Mouse (Mus musculus) embryonic facial prominence, embryonic 13.5 days (tissue): ENCODE measurements around the gene Kif20b. TPM values are rescaled to one million over a fixed set of nuclear protein-coding genes. Genes with fewer than 3 reads are reported as not detected.

Experiments used
- ATAC-seq: fragments of 200-750 bp; cut with Nextera tagmentation; 2 replicates; pipeline ENCODE4 v1.8.0; 2017; ENCODE audit warnings: low read depth; ENCODE audit not compliant: insufficient number of reproducible peaks, insufficient read depth, low FRiP score, low TSS enrichment
- H3K27ac ChIP-seq: fragments of 300-500 bp; sonication (generic); 2 replicates; pipeline ENCODE4 v1.5.1; 2015; ENCODE audit warnings: moderate library complexity, mild to moderate bottlenecking, inconsistent platforms
- H3K27me3 ChIP-seq: fragments of 300-500 bp; sonication (generic); 2 replicates; pipeline ENCODE4 v1.6.1; 2015; ENCODE audit warnings: mild to moderate bottlenecking, inconsistent platforms
- H3K36me3 ChIP-seq: fragments of 300-500 bp; sonication (generic); 2 replicates; pipeline ENCODE4 v1.6.1; 2015; ENCODE audit warnings: mild to moderate bottlenecking, inconsistent platforms
- H3K4me1 ChIP-seq: fragments of 300-500 bp; sonication (generic); 2 replicates; pipeline ENCODE4 v1.6.1; 2015; ENCODE audit warnings: inconsistent platforms
- H3K4me2 ChIP-seq: fragments of 300-500 bp; sonication (generic); 2 replicates; pipeline ENCODE4 v1.6.1; 2015; ENCODE audit warnings: moderate library complexity, mild to moderate bottlenecking, inconsistent platforms
- H3K4me3 ChIP-seq: fragments of 300-500 bp; sonication (generic); 2 replicates; pipeline ENCODE4 v1.5.1; 2015; ENCODE audit warnings: mild to moderate bottlenecking, inconsistent platforms
- H3K9ac ChIP-seq: fragments of 300-500 bp; sonication (generic); 2 replicates; pipeline ENCODE4 v1.6.1; 2015; ENCODE audit warnings: mild to moderate bottlenecking, inconsistent platforms
- H3K9me3 ChIP-seq: fragments of 300-500 bp; sonication (generic); 2 replicates; pipeline ENCODE4 v1.6.1; 2016; ENCODE audit warnings: inconsistent platforms
- WGBS: fragments of 180-500 bp; shearing (Covaris S2); methylation state at CpG from one replicate; pipeline ENCODE4 v1.1.7; 2015; ENCODE audit warnings: mixed read lengths; 5-methylcytosine and 5-hydroxymethylcytosine counted together
- polyA plus RNA-seq: library from polyadenylated mRNA; unstranded; fragments of >200 nt; fragmentation: Nextera tagmentation; extraction: Ambion mirVana; gene quantifications from 2 replicates; pipeline ENCODE4 v1.2.1, GENCODE M21; 2015

The Kif20b gene
- 72.5 and 78.7 TPM in 2 replicates for polyA plus RNA-seq

- peak within 1 kb of the TSS; percentile 76 for H3K27ac ChIP-seq
- H3K27me3 ChIP-seq: no peaks in the 10 kb centered on the region
- H3K4me3 ChIP-seq: peak within 1 kb of the TSS; percentile 83
- under 1% methylated on average over 57 of the region's 57 CpGs for WGBS
- peaks cover 16% of the 10 kb centered on the region; the same call in 1 of the 2 replicates for H3K36me3 ChIP-seq
- no peaks in the 10 kb centered on the region for H3K9me3 ChIP-seq
- H3K4me2 ChIP-seq: peak within 1 kb of the TSS; percentile 67
- peak within 1 kb of the TSS; percentile 79 for H3K9ac ChIP-seq
- ATAC-seq: peak; percentile 86
- no peaks in the 10 kb centered on the region for H3K4me1 ChIP-seq
Observed at GRCm38 (mm10) chr19:34921652-34922602, at the start of gene Kif20b. Kif20b (plus strand) TSS chr19:34922361.

GRCm38 (mm10) chr19:34876676-34877075, 45.5 kb upstream of the Kif20b start:
- Histone ChIP-seq H3K4me2 (0 out of 2 replicates have a peak overlapping the region, but pooled peaks have one; percentile 69), H3K9me3 (no peaks in the 10 kb centered on the region), H3K27me3 (no peaks in the 10 kb centered on the region), H3K36me3 (no peaks in the 10 kb centered on the region), H3K4me1 (peaks cover 13% of the 10 kb centered on the region), H3K4me3 (no peak overlapping the region), H3K9ac (no peak overlapping the region), H3K27ac (no peak overlapping the region)
- WGBS: 86% methylated on average over 7 of the region's 7 CpGs
- no peak for ATAC-seq

DNA sequence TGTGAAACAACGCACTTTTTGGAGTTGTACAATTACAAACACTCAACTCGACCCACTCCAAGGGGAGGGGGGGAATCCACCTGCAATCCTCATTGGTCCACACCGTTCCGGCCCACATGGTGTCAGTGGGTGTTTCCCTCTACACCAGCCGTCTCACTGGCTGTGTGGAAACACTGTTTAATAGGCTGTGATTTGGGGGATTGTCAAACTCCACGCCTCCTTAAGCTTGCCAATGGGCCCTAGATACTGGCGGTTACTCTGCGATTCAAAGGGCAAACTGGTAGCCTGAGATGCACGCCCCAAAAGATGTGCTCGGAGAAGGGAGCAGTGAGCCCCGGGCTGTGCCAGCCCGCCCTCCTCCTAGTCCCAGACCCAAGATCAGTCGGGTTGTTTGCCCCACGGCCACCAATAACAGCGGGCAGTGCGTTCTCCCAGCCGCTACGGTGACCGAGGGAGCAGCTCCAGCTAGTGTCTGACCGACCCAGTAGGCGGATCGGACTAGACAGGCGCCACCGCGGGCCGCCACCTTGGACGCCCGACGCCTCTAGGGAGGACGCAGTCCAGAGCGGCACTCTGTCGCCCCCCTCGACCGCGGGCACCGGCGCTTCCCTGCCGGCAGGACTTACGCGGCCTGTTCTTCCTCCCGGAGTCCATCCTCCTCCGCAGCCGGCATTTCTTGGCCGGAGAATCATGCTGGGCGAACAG, 44.1 kb upstream of the Kif20b start:
- Histone ChIP-seq H3K4me3 (peak overlapping the region; percentile 89), H3K9ac (peak overlapping the region; percentile 97), H3K4me2 (peak overlapping the region; percentile 69), H3K36me3 (no peaks in the 10 kb centered on the region), H3K9me3 (no peaks in the 10 kb centered on the region), H3K27me3 (no peaks in the 10 kb centered on the region), H3K27ac (peak overlapping the region; percentile 98), H3K4me1 (peaks cover 13% of the 10 kb centered on the region)
- WGBS: under 1% methylated on average over 39 of the region's 45 CpGs
- ATAC-seq: peak; percentile 97

DNA sequence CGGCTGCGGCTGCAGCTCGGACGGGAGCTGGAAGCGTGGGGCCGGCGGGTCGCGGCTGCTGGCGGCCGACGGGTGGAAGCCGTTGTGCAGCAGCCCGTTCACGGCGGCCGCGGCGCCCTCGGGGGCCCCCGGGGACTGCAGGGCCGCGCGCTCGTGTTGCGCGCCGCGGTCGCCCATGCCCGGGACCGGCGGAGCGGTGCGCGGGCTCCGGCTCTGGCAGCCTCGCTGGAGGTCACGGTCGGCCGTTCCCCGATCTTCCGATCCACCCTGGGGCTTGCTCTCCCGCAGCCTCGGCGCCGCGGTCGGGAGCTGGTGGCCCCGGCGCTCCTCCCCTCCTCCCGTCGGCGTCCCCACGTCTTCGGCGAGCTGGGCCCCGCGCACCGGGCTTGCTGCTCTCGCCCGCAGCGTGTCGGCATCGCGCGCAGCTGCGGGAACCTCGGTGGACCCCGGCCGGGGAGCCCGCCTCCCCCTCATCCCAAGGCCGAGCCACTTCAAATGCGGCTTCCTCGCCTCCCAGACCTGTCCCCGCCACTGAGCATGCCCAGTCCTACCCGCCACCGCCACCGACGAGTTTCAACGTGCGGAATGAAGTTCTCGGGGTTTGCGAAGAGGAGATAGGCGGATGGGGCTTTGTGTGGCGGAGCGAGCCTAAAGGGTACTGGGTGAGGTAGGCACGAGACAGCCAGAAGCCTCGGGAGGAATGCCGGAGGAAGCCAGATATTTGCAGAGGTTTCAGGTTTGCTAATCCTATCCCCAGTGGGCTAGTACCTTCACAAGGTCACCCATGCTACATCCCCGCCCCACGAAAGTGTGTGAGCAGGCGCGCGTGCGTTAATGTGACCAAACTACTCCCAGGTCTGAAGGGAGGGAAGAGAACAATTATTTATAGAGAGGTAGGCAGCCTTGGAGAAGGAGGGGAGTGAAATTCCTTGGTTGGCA, 43.3 kb upstream of the Kif20b start, which contains the start of gene Pank1:
TSS of gene Pank1 (minus strand) at position 853 of the 939 bp plus-strand sequence.
- Histone ChIP-seq H3K9me3 (no peaks in the 10 kb centered on the region), H3K36me3 (no peaks in the 10 kb centered on the region), H3K27ac (peak within 1 kb of the TSS; percentile 98), H3K9ac (peak within 1 kb of the TSS; percentile 97), H3K4me1 (peaks cover 13% of the 10 kb centered on the region), H3K27me3 (no peaks in the 10 kb centered on the region), H3K4me3 (peak within 1 kb of the TSS; percentile 89), H3K4me2 (peak within 1 kb of the TSS; percentile 69)
- ATAC-seq: peak; percentile 48
- under 1% methylated on average over 94 of the region's 96 CpGs for WGBS

- Histone ChIP-seq H3K36me3 (no peaks in the 10 kb centered on the region), H3K4me1 (peaks cover 13% of the 10 kb centered on the region), H3K9ac (peak overlapping the region; percentile 97), H3K4me3 (peak overlapping the region; percentile 89), H3K27me3 (no peaks in the 10 kb centered on the region), H3K27ac (peak overlapping the region; percentile 98), H3K4me2 (peak overlapping the region; percentile 69), H3K9me3 (no peaks in the 10 kb centered on the region)
- 24% methylated on average over 6 of the region's 6 CpGs for WGBS
- ATAC-seq: no peak
Observed at GRCm38 (mm10) chr19:34879624-34880023, 42.5 kb upstream of the Kif20b start.

DNA sequence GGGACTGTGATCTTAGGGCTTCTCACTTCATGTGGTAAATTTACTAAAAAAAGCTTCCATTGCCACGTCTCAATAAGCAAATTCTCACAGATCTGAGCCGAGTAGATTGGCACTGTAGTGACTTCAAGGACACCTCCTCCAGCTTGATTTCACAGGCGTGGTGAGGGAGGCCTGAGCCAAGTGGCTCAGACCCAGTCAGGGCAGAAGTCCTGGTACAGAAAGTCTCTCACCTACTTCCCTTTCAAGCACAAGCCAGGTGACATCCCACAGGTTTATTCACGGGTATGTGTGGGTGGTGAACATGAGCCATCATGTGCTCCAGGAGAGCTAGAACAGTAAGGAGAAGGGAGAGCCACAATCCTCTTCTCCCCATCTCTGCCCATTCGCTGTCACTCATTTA, 41.0 kb upstream of the Kif20b start:
- WGBS: 85% methylated on average over 5 of the region's 5 CpGs

GRCm38 (mm10) chr19:34882443-34882842, 39.7 kb upstream of the Kif20b start:
- Histone ChIP-seq H3K36me3 (no peaks in the 10 kb centered on the region), H3K4me2 (no peak overlapping the region), H3K27ac (no peak overlapping the region), H3K4me1 (peaks cover 10% of the 10 kb centered on the region), H3K9ac (no peak overlapping the region), H3K27me3 (no peaks in the 10 kb centered on the region), H3K9me3 (no peaks in the 10 kb centered on the region), H3K4me3 (no peak overlapping the region)
- WGBS: 81% methylated on average over 2 of the region's 2 CpGs
- ATAC-seq: no peak

More for the DNA sequence above, 41.0 kb upstream of the Kif20b start:
- Histone ChIP-seq H3K27ac (no peak overlapping the region), H3K36me3 (no peaks in the 10 kb centered on the region), H3K27me3 (no peaks in the 10 kb centered on the region), H3K4me1 (peaks cover 13% of the 10 kb centered on the region), H3K4me2 (no peak overlapping the region), H3K4me3 (no peak overlapping the region), H3K9ac (no peak overlapping the region), H3K9me3 (no peaks in the 10 kb centered on the region)
- ATAC-seq: no peak

DNA sequence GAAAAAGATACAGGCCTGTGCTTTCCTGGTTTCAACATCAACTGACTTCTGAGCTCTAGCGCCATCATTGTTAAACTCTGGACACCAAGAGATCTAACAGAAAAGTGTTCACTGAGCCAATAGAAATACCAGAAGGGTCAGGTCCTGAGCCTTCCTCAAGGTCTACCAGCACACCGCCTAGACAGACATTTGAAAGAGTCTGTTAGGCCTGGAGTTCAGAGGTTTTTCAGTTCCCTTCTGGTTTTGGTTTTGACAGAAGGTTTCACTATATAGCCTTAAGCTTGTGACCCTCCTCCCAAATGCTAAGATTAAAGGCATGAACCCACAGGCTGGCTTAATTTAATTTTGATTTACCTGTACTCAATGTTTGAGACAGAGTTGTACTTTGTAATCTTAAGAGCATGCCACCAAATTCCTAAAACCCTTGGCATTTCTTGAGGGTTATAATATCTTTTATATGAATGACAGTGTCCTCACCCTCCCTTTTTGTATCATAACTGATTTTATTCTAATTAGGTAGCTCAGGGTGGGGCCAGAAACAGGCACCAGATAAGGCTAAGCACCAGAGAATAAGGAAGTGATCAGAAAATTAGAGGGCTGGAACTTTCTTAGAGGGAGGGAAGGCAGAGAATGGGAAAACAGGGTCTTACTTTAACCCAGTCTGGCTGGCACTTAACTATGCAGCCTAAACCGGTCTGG, 38.5 kb upstream of the Kif20b start:
- no peak overlapping the region for H3K4me3 ChIP-seq
- 72% methylated on average over 3 of the region's 3 CpGs for whole genome bisulfite sequencing
- H3K9ac ChIP-seq: no peak overlapping the region
- no peaks in the 10 kb centered on the region for H3K36me3 ChIP-seq
- ATAC-seq: no peak
- no peak overlapping the region for H3K4me2 ChIP-seq
- peaks cover 8% of the 10 kb centered on the region for H3K4me1 ChIP-seq
- H3K27ac ChIP-seq: no peak overlapping the region
- no peaks in the 10 kb centered on the region for H3K9me3 ChIP-seq
- no peaks in the 10 kb centered on the region for H3K27me3 ChIP-seq

DNA sequence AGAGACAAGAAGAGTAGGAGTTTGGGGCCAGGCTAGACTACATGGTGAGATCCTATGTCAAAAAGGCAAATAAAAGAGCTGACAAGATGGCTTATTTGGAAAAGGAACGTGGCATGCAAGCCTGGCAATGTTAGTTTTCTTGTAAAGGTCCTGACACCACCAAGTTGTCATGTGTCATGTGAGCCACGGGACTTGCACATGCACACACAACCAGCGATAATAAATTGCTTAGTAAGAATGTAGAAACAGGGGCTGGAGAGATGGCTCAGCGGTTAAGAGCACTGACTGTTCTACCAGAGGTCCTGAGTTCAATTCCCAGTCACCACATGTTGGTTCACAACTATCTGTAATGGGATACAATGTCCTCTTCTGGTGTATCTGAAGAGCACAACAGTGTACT, 35.8 kb upstream of the Kif20b start:
- Histone ChIP-seq H3K27me3 (no peaks in the 10 kb centered on the region), H3K4me1 (no peaks in the 10 kb centered on the region), H3K4me3 (no peak overlapping the region), H3K4me2 (no peak overlapping the region), H3K36me3 (no peaks in the 10 kb centered on the region), H3K9me3 (no peaks in the 10 kb centered on the region), H3K9ac (no peak overlapping the region), H3K27ac (no peak overlapping the region)
- 80% methylated on average over 4 of the region's 4 CpGs for WGBS
- ATAC-seq: no peak

- Histone ChIP-seq H3K27ac (no peak overlapping the region), H3K36me3 (no peaks in the 10 kb centered on the region), H3K27me3 (no peaks in the 10 kb centered on the region), H3K4me2 (no peak overlapping the region), H3K4me1 (no peaks in the 10 kb centered on the region), H3K4me3 (no peak overlapping the region), H3K9ac (no peak overlapping the region), H3K9me3 (no peaks in the 10 kb centered on the region)
- ATAC-seq: no peak
- 70% methylated on average over 3 of the region's 3 CpGs for WGBS
Observed at GRCm38 (mm10) chr19:34890981-34891380, 31.2 kb upstream of the Kif20b start.
